Mouse (Mus musculus) lung, adult 2 months (tissue): ENCODE data around the gene Trim56.

Experiments
- CTCF ChIP-seq: fragments of 200-500 bp; IDR thresholded peaks from 2 replicates; pipeline ENCODE4 v1.5.1; 2011; ENCODE audit warnings: mild to moderate bottlenecking, low read length, control low read depth; ENCODE audit not compliant: insufficient read depth
- POLR2A ChIP-seq: fragments of 200-500 bp; IDR thresholded peaks from 2 replicates; pipeline ENCODE4 v1.6.1; 2011; ENCODE audit warnings: low read depth, mild to moderate bottlenecking, control low read depth, low read length, borderline replicate concordance; ENCODE audit errors: extremely low read depth

DNA sequence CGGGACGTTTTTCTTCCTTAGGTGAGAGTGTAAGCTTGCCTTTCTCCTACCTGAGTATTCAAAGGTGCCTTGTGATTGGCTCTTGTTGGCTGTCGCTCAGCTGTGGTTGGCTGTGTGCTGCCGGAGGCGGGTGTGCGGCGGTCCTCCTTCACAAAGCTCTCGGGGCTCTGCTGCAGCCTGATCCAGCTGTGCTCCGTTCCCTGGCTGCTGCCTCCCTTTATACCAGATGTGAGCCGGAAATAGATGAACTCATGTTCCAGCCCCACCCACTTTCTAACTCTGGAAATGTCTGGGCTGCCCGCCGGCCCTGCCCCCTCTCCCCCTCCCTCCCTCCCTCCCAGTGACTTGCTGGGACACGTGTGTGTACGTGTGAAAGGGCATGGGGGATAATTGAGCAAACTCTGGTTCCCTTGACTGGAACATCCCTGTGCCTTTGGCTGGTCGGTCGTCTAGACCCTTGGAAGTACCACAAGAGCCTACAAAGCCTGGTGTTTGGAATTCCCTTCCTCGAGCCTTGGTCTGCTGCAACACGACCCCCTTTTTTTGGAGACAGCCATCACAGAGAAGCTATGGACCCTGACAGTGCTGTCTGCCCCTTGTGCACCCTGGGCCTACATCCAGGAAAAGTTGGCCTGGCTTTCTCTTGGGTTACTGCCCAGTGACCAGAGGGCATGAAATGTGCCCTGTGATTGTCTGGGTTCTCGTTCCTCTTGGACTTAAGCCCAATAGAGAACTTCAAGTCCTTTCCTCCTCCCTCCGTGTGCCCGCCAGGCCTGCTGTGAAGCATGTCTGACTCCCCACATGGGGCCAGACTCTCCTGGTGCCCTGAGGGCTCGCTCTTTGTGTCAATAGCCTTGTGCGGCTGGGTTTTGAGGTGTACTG lies 43.7 kb downstream of the Trim56 start, which contains the start of gene Serpine1:
- TF ChIP-seq CTCF = no peak
- peak; percentile 94 for TF ChIP-seq POLR2A
